Mouse (Mus musculus): ENCODE results near the gene Rep15.

Rep15 gene

GRCm38 (mm10) chr6:147029591-147029990 lies 2.8 kb upstream of the Rep15 start:
- no peak for DNase-seq (ENCODE audit: low read depth)

- no peak for DNase-seq (ENCODE audit: low read depth)
Measured at GRCm38 (mm10) chr6:147030096-147030885, 2.1 kb upstream of the Rep15 start.

- DNase-seq (ENCODE audit: low read depth), result peak; percentile 83
Measured at GRCm38 (mm10) chr6:147042291-147043290, 10.2 kb downstream of the Rep15 start, which contains the start of gene Mrps35. Gene Mrps35, plus strand, starts transcription at chr6:147042764.

GRCm38 (mm10) chr6:147043633-147044032 lies 11.2 kb downstream of the Rep15 start:
- DNase-seq (ENCODE audit: low read depth), result no peak

- DNase-seq (ENCODE audit: low read depth), result no peak
Measured at GRCm38 (mm10) chr6:147049239-147049805, 16.9 kb downstream of the Rep15 start.

GRCm38 (mm10) chr6:147051666-147052065 lies 19.3 kb downstream of the Rep15 start:
- DNase-seq (ENCODE audit: low read depth), result no peak

GRCm38 (mm10) chr6:147052440-147052839 lies 20.1 kb downstream of the Rep15 start:
- no peak for DNase-seq (ENCODE audit: low read depth)

GRCm38 (mm10) chr6:147053785-147054646 lies 21.6 kb downstream of the Rep15 start:
- DNase-seq (ENCODE audit: low read depth), result no peak

- DNase-seq (ENCODE audit: low read depth), result no peak
Measured at GRCm38 (mm10) chr6:147055374-147055977, 23.1 kb downstream of the Rep15 start.

GRCm38 (mm10) chr6:147059326-147059725 lies 26.9 kb downstream of the Rep15 start:
- DNase-seq (ENCODE audit: low read depth), result no peak

- no peak for DNase-seq (ENCODE audit: low read depth)
Measured at GRCm38 (mm10) chr6:147061630-147062029, 29.2 kb downstream of the Rep15 start.

GRCm38 (mm10) chr6:147062034-147062433 lies 29.6 kb downstream of the Rep15 start:
- no peak for DNase-seq (ENCODE audit: low read depth)

- DNase-seq (ENCODE audit: low read depth), result no peak
Measured at GRCm38 (mm10) chr6:147062694-147063093, 30.3 kb downstream of the Rep15 start.

- no peak for DNase-seq (ENCODE audit: low read depth)
Measured at GRCm38 (mm10) chr6:147064226-147064943, 32.0 kb downstream of the Rep15 start.

- DNase-seq (ENCODE audit: low read depth), result no peak
Measured at GRCm38 (mm10) chr6:147064944-147065261, 32.5 kb downstream of the Rep15 start.

- DNase-seq (ENCODE audit: low read depth), result no peak
Measured at GRCm38 (mm10) chr6:147075808-147076387, 43.5 kb downstream of the Rep15 start.

- DNase-seq (ENCODE audit: low read depth), result no peak
Measured at GRCm38 (mm10) chr6:147076878-147077277, 44.5 kb downstream of the Rep15 start.

GRCm38 (mm10) chr6:147079919-147080318 lies 47.5 kb downstream of the Rep15 start:
- DNase-seq (ENCODE audit: low read depth), result no peak
